ENCODE assay signal across 8 mouse cellular contexts in genomic region chr16:21333223-21333951, GRCm38 (mm10).
DNase-seq lines count a peak whose midpoint lies in the region; ATAC-seq and TF ChIP-seq lines count a peak whose summit lies in the region.

No protein-coding gene starts in this region.

- peak overlapping the region; percentile 64 for H3K4me3 ChIP-seq in heart, embryonic 11.5 days (ENCODE audit: low read depth, low read length)
- H3K4me3 ChIP-seq in kidney, embryonic 15.5 days (replicated peaks): peak overlapping the region; percentile 66
- H3K4me3 ChIP-seq in limb, embryonic 15.5 days: peak overlapping the region; percentile 67
- H3K4me3 ChIP-seq in midbrain, postnatal 0 days (ENCODE audit: low read depth, low read length): peak overlapping the region; percentile 60

- peak; percentile 93 to 95 for DNase-seq in B cell, adult 2 months
- DNase-seq in brain, adult 2 months (ENCODE audit: low read depth, low spot score): peak; percentile 97
- peak; percentile 93 for DNase-seq in midbrain, postnatal 0 days (ENCODE audit: low spot score)
- DNase-seq in spleen, postnatal 10 days (ENCODE audit: low spot score in 2 of 2): peak; percentile 85 to 94

- 1% methylated on average over 44 of the region's 44 CpGs for WGBS in heart, embryonic 11.5 days (ENCODE audit: insufficient replicate concordance)
- 1% methylated on average over 44 of the region's 44 CpGs for WGBS in kidney, embryonic 15.5 days
- WGBS in limb, embryonic 15.5 days: under 1% methylated on average over 44 of the region's 44 CpGs
- WGBS in midbrain, postnatal 0 days: 1% methylated on average over 44 of the region's 44 CpGs

- peak; percentile 25 for TF ChIP-seq CTCF in midbrain, postnatal 0 days (IDR thresholded peaks at IDR 0.05)

- H3K27me3 ChIP-seq in heart, embryonic 11.5 days (ENCODE audit: control insufficient read depth, insufficient read depth, low read length): no peaks in the 10 kb centered on the region
- no peaks in the 10 kb centered on the region for H3K27me3 ChIP-seq in kidney, embryonic 15.5 days
- no peaks in the 10 kb centered on the region for H3K27me3 ChIP-seq in limb, embryonic 15.5 days
- no peaks in the 10 kb centered on the region for H3K27me3 ChIP-seq in midbrain, postnatal 0 days (ENCODE audit: insufficient read depth, low read length)

- H3K4me1 ChIP-seq in heart, embryonic 11.5 days (ENCODE audit: control insufficient read depth, insufficient read depth, low read length): peaks cover under 1% of the 10 kb centered on the region; the same call in 1 of the 2 replicates
- peaks cover 20% of the 10 kb centered on the region for H3K4me1 ChIP-seq in kidney, embryonic 15.5 days
- H3K4me1 ChIP-seq in limb, embryonic 15.5 days: peaks cover 19% of the 10 kb centered on the region
- 0 out of 2 replicates have a peak, but pooled peaks cover 4% of the 10 kb centered on the region for H3K4me1 ChIP-seq in midbrain, postnatal 0 days (ENCODE audit: insufficient read depth, low read length)

- peak overlapping the region; percentile 79 for H3K27ac ChIP-seq in heart, embryonic 11.5 days (ENCODE audit: low read depth, low read length)
- peak overlapping the region; percentile 93 for H3K27ac ChIP-seq in kidney, embryonic 15.5 days
- H3K27ac ChIP-seq in limb, embryonic 15.5 days: peak overlapping the region; percentile 91
- peak overlapping the region; percentile 99 for H3K27ac ChIP-seq in midbrain, postnatal 0 days (ENCODE audit: low read depth, low read length)

- peak; percentile 92 for ATAC-seq in erythroblast, adult 5-6 weeks (replicated peaks; ENCODE audit: low FRiP score, poor library complexity, severe bottlenecking)
- peak; percentile 82 for ATAC-seq in heart, embryonic 11.5 days (replicated peaks; ENCODE audit: insufficient number of reproducible peaks, low FRiP score, low TSS enrichment)
- ATAC-seq in kidney, embryonic 15.5 days (replicated peaks; ENCODE audit: low FRiP score): peak; percentile 91
- ATAC-seq in limb, embryonic 15.5 days (ENCODE audit: insufficient number of reproducible peaks, low FRiP score, low TSS enrichment, low read depth): peak; percentile 85
- ATAC-seq in midbrain, postnatal 0 days (ENCODE audit: low FRiP score): peak; percentile 94

- H3K4me2 ChIP-seq in heart, embryonic 11.5 days: peak overlapping the region; percentile 74
- peak overlapping the region; percentile 82 for H3K4me2 ChIP-seq in kidney, embryonic 15.5 days
- H3K4me2 ChIP-seq in limb, embryonic 15.5 days: peak overlapping the region; percentile 72
- peak overlapping the region; percentile 79 for H3K4me2 ChIP-seq in midbrain, postnatal 0 days (ENCODE audit: low read depth, low read length, poor library complexity, severe bottlenecking)

- H3K9me3 ChIP-seq in heart, embryonic 11.5 days (replicated peaks; ENCODE audit: control insufficient read depth, low read length): no peaks in the 10 kb centered on the region
- no peaks in the 10 kb centered on the region for H3K9me3 ChIP-seq in kidney, embryonic 15.5 days (replicated peaks)
- no peaks in the 10 kb centered on the region for H3K9me3 ChIP-seq in limb, embryonic 15.5 days
- no peaks in the 10 kb centered on the region for H3K9me3 ChIP-seq in midbrain, postnatal 0 days (ENCODE audit: low read length)

- H3K9ac ChIP-seq in heart, embryonic 11.5 days (ENCODE audit: low read depth, low read length): peak overlapping the region; percentile 83
- peak overlapping the region; percentile 68 for H3K9ac ChIP-seq in kidney, embryonic 15.5 days
- H3K9ac ChIP-seq in limb, embryonic 15.5 days: peak overlapping the region; percentile 63
- peak overlapping the region; percentile 84 for H3K9ac ChIP-seq in midbrain, postnatal 0 days (replicated peaks; ENCODE audit: low read length, poor library complexity, severe bottlenecking)

- H3K36me3 ChIP-seq in heart, embryonic 11.5 days (ENCODE audit: control insufficient read depth, insufficient read depth, low read length): no peaks in the 10 kb centered on the region
- 0 out of 2 replicates have a peak, but pooled peaks cover 4% of the 10 kb centered on the region for H3K36me3 ChIP-seq in kidney, embryonic 15.5 days
- H3K36me3 ChIP-seq in limb, embryonic 15.5 days: no peaks in the 10 kb centered on the region
- H3K36me3 ChIP-seq in midbrain, postnatal 0 days (ENCODE audit: insufficient read depth, low read length): no peaks in the 10 kb centered on the region

Comparison
In these comparisons a context has a peak if more than half of its experiments do, and no peak if none do; other contexts are left out.
1. Peak in every context shown above with its lines: DNase-seq, ATAC-seq, H3K4me3 ChIP-seq and H3K27ac ChIP-seq.